Mouse (Mus musculus) A20 (cell line): Measurements from ENCODE around the gene Gm42791.

Experiments used
- DNase-seq: peaks from one replicate; pipeline ENCODE4 v3.0.0-alpha.2; 2011; ENCODE audit warnings: low read depth, low spot score

Gm42791 gene

DNA sequence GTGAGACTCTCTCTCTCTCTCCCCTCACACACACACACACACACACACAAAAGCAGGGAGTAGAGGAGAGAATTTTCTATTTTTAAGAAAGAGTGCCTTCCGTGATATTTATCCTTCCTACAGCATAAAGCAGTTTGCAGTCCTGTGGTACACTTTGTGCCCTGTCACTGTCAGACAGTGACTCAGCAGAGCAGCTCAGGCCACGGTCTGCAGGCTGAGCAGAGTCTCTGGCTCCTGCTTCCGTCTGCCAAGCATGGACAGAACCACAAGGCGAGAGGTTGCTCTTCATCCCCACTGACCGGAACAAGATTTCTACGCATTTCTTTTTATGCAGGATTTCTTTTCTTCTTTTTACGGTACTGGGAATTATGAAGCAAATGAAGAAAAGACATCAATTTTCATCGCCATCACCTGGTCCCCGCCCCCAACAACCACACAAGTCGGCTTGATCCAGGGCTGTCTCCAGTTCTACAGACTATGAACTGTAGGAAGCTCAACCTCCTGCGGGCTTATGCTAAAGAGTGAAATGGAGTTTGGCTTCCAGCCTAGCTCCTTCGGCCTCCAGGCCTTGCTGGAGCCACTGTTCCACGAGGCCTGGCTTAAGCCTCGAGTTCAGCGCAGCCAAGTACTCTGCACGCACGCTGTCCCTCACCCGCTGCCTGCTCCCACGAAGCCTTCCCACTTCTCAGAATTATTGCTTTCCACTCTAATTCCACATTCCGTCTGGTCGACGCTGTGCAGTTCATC is 40.5 kb downstream of the Gm42791 start:
- no peak for DNase-seq

DNA sequence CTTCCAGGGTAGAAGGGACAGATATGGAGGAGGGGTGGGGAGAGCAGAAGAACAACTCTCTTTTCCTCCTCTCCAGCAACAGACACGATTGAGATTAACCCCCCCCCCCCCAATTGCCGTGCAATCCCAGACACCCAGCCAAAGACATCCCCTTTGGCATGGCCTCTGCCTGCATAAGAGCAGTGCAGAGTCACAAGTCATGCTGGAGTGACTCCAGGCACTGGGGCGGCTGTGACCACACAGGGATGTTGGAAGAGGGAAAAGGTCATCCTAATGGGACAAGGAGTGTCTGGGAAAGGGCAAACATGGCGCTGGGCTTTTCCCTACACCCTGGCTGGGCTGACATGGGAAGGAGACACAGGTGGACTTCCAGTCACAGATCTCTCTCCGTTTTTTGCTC is 41.8 kb downstream of the Gm42791 start:
- no peak for DNase-seq

DNA sequence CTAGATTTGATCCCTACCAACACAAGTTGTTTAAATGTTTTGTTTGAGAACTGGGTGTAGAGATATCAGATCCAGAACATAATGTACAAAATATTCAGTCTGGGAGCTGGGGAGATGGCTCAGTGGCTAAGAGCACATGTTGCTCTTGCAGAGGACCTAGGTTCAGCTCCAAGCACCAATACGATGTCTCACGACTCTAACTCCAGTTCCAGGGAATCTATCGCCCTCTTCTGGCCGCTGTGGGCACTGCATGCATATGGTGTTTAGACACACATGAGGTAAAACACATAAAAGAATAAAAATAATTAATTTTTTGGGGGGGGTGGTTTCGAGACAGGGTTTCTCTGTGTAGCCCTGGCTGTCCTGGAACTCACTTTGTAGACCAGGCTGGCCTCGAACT is 42.5 kb downstream of the Gm42791 start:
- peak; percentile 63 for DNase-seq

DNA sequence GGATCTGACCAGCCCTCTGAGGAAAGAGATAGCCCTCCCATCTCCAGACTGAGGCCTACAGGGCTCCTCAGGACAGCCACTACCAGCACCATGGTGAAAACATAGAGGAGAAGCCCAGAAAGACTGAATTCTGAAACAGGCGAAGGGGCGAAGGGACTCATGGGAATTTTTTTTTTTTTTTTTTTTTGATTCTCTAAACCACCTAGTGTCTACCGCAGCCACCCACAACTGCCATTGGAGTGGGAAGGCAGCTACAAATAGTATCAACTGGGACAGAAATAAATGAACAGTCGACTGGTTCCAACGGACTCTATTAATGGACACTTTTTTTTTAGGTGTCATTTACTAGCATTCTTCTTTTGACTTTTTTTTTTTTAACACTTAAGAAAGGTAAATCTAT is 43.6 kb downstream of the Gm42791 start:
- DNase-seq, result no peak

DNA sequence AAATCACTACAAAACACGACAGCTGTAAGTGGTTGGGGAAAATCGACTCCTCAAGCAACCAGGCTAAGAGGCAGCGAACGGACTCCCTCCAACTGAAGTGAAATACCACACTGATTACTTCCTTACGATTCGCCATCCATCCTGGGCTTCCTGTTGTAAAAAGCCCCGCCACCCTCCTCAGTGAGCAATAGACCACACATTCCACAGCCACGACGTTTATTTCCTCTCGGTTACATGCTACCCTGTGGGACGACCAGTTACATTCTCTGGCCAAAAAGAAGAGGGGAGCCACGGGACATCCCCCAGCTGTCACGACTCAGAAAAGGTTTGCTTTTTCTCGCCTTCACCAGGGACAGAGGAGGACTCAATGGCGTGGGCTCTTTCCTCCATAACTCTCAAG is 44.9 kb downstream of the Gm42791 start:
- no peak for DNase-seq

DNA sequence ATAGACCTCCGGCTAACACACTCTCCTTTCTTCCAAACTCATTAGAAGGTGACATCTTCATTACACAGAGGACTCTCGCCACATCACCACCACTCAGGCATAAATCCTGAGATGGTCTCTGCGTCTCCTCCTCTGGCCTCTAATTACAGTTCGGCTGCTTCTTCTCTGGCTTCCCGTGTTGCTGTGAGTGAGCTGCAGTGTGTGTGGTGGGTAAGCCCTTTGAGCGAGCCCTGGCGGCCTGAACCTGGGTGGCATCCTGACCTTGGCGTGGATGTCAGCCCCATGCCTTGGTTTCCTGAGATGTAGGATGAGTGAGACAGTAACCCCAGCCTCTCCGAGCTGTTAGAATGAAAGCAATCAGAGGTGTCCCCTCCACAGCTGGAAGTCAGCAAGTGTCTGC is 46.4 kb downstream of the Gm42791 start:
- DNase-seq, result no peak

DNA sequence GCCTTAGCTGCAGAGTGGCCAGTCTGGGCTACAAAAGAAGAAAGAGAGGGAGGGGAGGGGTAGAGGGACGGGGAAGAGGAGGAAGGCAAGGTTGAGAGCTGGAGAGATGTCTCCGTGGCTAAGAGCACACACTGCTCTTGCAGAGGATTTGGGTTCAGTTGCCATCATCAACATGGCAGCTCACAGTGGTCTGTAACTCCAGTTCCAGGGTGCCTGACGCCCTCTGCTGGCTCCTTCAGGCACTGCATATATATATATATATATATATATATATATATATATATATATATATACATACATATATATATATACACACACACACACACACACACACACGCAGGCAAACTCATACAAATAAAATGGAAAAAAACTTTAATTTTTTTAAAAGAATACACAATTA is 47.5 kb downstream of the Gm42791 start:
- DNase-seq, result no peak

DNA sequence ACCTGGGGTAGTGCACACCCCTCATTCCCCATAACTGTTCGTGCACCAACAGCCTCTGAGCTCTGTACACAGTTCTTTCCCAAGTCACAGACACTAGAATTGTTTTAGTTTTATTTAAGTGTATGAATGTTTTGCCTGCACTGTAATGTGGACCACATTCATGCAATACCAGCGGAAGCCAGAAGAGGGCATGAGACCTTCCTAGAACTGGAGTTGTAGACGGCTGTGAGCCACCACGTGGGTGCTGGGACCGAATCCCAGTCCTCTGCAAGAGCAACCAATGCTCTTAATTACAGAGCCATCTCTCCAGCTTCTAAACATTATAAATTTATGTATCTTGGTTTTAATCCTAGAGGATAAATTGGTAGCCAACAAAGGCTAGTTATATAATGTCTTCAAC is 48.2 kb downstream of the Gm42791 start:
- peak; percentile 66 for DNase-seq

DNA sequence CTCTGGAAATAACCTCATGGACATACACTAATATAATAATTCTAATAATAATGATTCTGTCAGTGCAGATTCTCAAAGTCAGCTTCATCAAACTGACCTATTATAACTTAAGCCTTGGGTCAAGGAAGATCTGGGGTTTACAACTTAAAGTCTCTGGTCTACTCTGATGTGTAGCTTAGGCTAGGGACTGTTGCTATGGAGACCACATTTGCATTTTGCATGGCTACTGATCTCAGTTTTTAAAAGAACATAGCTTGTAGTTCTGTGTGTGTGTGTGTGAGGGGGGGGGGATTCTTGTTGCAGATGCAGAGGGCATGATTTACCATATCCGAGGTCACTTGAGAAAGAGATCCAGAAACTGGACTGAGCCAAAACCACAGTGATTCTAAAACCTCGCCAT is 49.2 kb downstream of the Gm42791 start:
- DNase-seq, result peak; percentile 48

DNA sequence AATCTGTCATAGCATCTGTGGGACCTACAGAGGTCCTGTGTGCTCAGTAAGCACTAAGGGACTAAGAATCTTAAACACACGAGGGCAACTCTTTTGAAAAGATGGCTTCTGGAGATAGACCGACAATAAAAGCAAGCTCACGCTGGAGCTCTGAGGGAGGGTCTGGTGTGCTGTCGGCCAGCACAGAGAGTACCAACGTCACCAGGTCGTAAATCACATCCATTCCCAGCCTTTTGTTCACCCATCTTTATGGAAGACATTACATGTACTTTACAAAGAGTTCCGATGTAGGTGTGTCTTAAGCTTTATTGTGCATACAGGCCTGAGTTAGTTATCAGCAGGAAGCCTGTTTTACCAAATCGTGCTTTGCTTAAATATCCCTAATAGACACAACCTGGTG is 50.9 kb downstream of the Gm42791 start:
- no peak for DNase-seq

DNA sequence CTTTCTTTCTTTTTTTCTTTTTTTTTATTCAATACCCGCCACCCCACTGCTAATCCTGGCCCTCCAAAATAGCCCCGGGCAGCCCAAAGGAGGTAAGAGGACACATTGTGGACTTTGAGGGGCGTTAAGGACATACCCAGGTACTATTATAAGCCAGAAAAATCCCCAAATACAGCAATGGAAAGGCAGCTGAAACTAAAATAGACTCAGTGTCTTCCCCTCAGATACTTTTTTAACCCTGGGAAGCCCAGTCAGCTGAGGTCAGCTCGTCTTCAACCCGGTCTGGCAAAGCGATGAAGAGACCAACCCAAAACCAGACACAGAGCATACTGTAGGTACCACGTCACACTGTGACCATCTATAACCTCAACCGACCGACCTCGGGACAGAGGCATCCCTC is 51.5 kb downstream of the Gm42791 start:
- DNase-seq, result no peak

DNA sequence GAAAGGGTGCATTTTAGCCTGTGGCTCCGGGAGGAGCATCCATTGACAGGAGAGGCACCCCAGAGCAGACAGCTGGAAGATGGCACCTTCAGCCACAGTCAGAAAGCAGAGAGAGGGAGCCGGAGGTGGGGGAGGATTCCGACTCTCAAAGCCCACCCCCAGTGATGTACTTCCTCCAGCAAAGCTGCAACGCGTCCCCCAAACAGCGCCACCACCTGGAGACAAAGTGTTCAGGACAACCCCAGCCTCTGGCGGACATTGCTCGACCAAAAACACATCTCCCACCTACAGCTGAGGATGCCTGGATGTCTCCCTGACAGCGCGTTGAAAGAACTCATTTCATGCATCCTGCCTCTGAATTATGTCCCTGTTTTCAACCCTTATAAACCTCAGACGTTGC is 52.0 kb downstream of the Gm42791 start:
- DNase-seq, result peak; percentile 17

DNA sequence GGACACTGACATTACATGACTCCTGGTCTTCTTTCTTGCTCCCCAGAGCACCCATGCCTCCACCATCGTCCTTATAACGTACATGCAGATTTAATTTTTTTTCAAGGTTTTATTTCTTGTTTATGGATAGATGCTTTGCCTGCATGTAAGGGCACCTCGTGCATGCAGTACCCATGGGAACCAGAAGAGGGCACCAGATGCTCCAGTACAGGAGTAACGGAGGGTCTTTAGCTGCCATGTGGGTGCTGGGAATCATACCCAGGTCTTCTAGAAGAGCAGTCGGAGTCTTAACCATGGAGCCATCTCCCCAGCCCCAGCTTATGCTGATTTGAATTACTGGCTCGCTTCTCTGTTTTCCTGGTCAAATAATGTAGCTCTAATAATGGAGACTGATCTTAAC is 52.6 kb downstream of the Gm42791 start:
- DNase-seq, result peak; percentile 26

DNA sequence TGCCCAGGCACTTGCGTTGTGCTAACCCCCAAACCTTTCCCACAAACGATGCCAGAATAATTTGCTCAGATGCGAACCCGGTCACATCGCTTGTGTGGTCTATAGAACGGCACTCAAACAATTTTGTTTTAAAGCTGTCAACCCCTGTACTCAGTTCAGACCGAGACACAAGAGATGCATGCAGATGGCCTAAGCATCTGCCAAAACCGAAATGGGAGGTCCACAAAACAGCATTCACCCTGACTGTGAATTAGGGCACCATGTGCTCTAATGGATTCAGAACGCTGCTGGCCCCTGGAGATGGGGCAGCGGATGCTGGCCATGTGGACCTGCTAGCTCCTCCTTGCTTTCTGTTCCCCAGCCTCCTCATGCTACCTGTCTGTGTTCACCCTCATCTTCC is 53.1 kb downstream of the Gm42791 start:
- no peak for DNase-seq

DNA sequence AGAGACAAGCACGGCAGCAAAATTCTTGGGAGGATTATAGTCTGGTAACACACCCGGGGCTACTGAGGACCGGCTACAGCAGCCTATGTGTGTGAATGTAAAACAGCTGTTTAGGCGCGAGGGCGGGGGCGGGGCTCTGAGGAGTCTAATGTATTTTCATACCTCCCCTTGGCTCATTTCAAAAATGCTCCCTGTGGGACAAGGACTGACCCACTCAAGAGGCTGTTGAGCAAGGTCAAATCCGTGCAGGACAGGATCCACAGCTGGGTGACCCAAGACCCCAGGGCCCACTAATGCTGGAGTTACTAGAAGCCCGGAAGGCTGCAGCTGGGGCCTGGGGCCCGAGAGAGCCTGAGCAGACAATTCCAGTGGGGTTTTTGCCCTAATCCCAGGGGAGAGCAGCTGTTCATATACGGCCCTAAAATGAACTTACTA is 55.0 kb downstream of the Gm42791 start:
- DNase-seq, result no peak

DNA sequence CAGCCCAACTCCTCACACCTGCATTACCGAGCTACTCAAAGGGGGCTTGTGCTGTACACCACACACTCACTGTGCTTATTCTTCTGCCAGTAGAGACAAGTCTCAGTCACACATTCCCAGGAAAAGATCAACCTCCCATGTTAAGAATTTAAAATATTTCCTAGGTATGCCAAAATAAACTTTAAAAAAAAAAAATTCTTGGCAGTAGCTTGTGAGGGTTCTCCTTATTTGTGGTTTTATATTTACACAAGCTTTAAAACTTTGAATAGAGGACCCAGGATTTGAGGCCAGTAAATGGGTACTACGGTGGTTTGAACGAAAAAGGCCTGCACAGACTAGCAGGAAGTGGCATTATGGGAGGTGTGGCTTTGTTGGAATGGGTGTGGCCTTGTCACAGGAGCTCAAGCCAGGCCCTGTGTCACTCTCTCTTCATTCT is 58.4 kb downstream of the Gm42791 start:
- no peak for DNase-seq

DNA sequence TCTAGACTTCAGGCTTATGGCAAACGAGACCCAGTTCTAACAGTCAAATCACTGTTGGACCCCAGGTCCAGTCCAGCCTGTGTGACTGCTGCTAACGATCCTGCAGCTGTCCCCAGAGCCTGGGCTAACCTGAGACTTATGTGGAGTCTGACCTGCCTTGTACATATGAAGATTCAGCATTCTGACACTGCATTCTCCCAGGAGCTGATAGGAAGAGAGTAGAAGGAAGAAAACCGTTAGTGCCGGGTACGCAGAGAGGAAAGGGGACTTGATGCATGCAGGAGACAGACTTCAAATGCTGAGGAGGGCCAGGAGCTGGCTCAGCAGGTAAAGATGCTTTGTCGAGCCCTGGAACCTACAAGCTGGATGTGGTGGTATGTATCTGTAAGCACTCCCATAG is 59.1 kb downstream of the Gm42791 start:
- DNase-seq, result no peak

DNA sequence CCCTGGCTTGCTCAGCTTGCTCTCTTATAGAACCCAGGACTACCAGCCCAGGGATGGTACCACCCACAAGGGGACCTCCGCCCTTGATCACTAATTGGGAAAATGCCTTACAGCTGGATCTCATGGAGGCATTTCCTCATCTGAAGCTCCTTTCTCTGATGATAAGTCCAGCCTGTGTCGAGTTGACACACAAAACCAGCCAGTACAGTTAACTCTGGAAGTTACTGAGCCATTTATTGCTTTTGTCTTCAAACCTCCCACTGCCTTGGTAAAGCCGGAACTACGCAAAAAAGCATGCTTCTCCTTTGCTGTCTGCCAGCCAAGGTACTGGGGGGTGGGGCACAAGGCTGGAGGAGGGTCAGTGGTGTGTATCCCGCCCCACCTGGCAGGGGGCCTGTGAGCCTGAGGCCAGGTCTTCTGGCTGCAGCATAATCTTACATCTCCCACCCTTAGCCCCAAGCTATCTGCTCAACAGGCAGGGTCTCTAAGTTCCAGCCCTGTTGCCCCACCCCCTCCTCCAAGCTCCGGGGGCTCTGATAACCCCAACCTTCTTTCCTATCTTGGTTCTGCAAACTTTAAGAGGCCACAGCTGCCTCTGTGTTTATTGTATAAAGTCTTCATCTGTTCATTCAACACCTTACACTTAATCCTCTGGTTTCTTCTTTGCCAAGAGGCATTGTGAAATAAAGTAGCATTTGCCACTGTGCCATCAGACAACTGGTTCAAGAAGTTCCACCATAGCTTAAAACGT is 59.7 kb downstream of the Gm42791 start:
- no peak for DNase-seq

DNA sequence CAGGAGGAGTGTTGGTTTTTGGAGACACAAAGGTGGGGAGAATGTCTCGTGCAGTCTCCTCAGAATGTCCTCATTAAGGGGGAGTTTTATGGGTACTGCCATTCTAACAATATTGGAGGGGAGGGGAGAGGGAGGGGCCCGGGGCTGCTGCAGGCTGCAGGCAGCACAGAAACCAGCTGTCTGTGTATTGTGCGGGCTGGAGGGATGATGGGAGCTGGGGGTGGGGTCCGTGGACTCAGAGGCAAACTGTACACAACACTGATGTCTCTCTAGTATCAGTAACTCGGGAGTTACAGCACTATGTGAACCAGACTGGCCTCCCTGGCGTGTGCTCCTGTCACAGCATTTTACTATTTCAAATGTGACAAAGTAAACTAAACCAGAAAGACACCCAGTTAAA is 60.5 kb downstream of the Gm42791 start:
- DNase-seq, result no peak

DNA sequence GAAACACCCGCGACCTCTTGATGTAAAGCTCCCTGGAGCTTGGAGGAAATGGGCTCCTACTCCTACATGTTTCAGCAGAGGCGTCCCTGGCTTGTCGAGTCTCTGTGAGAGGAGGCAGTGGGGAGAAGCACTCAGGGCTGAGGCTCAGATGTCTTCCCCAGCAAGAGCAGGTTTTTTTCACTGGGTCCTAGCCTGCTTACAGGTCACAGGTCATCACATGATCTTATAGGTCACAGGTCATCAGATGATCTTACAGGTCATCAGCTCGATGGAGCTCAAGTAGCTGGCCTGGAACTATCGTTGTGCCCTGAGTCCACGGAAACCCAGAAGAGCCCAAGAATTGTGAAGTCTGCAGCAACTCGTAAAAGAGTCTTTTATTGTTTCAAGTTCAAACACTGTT is 61.2 kb downstream of the Gm42791 start:
- DNase-seq, result no peak

DNA sequence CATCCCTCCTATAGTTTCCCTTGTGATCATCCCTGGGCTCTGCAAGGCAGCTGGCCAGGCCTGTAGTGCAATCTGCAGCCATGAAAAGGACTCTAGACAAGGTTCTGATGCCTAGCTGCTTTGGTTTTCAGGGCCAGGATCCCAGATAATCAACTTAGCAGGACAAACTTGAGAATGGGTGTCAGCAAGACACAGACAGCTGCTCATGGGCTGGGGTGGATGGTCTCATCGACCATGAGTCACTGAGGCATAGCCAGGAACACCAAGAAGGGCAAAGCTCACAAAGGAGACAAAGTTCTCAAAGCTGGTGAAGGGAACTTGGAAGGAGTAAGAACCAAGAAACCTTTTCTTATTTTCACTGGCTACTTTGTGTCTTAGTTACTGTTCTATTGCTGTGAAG is 63.6 kb downstream of the Gm42791 start:
- DNase-seq, result no peak

DNA sequence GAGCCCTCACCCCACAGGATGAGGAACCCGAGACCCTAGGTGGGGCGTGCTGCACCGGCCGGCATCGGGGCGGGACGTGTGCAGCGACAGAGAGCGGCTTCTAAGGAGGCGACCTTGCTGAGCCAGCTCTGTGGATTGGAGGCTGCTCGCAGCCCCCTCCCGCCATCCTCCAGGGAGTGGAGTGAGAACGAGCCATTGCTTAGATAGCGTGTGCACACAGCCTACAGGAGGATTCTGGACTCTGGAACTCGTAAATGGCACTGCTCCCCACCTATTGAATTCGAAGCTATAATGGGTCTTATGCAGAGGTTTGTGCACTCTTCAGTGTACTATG is 65.9 kb downstream of the Gm42791 start, which contains the start of gene Katnal1:
TSS of gene Katnal1 (minus strand) at position 205 of the 334 bp plus-strand sequence.
- DNase-seq, result no peak

DNA sequence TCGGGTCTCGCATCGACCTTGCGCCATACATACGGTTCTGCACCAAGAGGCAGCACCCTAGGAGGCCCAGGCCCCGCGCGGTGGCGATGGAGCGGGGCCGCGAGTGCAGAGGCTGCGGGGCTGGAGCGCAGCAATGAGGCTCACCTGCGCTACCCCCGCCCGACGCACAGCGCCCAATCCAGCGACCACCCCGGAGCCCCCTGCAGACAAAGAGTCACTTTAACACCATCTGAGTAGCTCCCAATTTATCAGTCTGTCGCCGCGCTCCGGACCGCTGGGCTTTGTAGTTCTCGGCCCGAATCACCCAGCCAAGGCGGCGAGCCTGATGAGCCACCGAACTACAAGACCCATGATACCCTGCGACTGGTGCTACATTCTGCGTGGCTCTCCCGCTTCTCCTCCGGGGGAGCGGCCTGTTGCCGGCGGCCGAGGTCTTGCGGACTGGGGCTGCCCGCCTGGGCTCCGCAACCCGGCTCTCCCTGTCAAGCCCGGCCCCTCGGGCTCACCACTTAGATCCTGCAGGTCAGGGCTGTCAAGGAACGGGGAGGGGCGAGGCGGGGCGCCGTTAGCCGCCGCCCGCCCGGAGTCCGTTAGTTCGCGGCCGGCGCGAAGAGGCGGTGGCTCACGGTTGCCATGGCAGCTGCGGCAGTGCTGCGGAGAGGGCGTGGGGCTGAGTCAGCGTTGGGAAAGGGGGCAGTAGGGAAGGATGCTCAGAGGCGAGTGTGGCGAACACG is 66.4 kb downstream of the Gm42791 start:
- peak; percentile 97 for DNase-seq
